Mouse (Mus musculus) cerebellum, adult 2 months (tissue): ENCODE measurements at regions not wholly inside any gene's neighbourhood (a gene's known extent, or its start where the extent isn't known, plus 50 kb on each side); places are given as distances from the start of the nearest gene placed in this dataset.
"Not testable (repeated sequence)": the region's sequence is repeated elsewhere in the genome, so short reads cannot be mapped to it uniquely, and the experiment has no call there.

ENCODE experiments used
- CTCF ChIP-seq: fragments of 200-500 bp; IDR thresholded peaks from 2 replicates; pipeline ENCODE4 v1.5.1; 2011; ENCODE audit warnings: low read depth, mild to moderate bottlenecking, control low read depth, low read length, moderate library complexity, borderline replicate concordance; ENCODE audit not compliant: insufficient read depth
- POLR2A ChIP-seq: fragments of 200-500 bp; IDR thresholded peaks from 2 replicates; pipeline ENCODE4 v1.6.1; 2011; ENCODE audit warnings: low read length, control low read depth, borderline replicate concordance; ENCODE audit not compliant: insufficient read depth

DNA sequence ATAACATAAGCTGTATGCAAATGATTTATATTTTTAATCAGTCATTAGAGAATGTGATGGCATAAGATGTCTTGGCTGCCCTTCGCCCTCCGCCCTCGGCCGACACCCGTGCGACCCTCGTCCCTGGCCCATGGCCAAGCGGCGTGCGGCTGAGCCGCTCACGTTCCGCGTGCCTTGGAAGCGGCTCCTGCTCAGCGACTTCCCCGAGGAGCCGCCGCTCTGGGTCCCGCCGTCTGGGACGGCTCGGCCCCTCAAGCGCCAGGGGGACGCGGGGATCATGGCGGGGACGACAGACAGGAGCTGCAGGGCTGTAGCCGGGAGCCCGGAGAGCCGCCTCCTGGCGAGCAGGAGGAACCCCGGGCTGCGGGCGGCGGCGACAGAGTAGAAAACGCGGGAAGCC, 145.5 kb upstream of the Rab39b start:
- TF ChIP-seq POLR2A, CTCF: not testable (repeated sequence)
